Mouse (Mus musculus): ENCODE results near the gene Lin9. TPM values are rescaled to one million over a fixed set of nuclear protein-coding genes. Genes with fewer than 3 reads are reported as not detected.

Gene Lin9
- 33.6 TPM for polyA plus RNA-seq (2014; fragmentation: Illumina TruSeq; extraction: RNeasy Lipid Tissue Mini Kit (QIAGEN cat#74804))

GRCm38 (mm10) chr1:180641137-180641517 is at the start of gene Lin9:
Gene Lin9 (plus strand): TSS chr1:180641150.

GRCm38 (mm10) chr1:180696626-180697352 is 55.8 kb downstream of the Lin9 start, which contains the start of gene Mixl1:
Gene Mixl1 (minus strand): TSS chr1:180697034.

GRCm38 (mm10) chr1:180725704-180726179 is 84.8 kb downstream of the Lin9 start, which contains the start of gene Acbd3:
Gene Acbd3 (plus strand): TSS chr1:180726043.

Other genes starting within 250 kb of the Lin9 start
- 1.6 TPM for gene Stum, start 157.6 kb upstream of the Lin9 start, polyA plus RNA-seq (2014; fragmentation: Illumina TruSeq; extraction: RNeasy Lipid Tissue Mini Kit (QIAGEN cat#74804))
- 37.9 TPM for gene Parp1, start 72.2 kb upstream of the Lin9 start, polyA plus RNA-seq (2014; fragmentation: Illumina TruSeq; extraction: RNeasy Lipid Tissue Mini Kit (QIAGEN cat#74804))
- not detected for gene Mixl1, start 55.9 kb downstream of the Lin9 start, polyA plus RNA-seq (2014; fragmentation: Illumina TruSeq; extraction: RNeasy Lipid Tissue Mini Kit (QIAGEN cat#74804))
- 86.2 TPM for gene Acbd3, start 84.9 kb downstream of the Lin9 start, polyA plus RNA-seq (2014; fragmentation: Illumina TruSeq; extraction: RNeasy Lipid Tissue Mini Kit (QIAGEN cat#74804))
- gene H3f3a, start 172.8 kb downstream of the Lin9 start, polyA plus RNA-seq (2014; fragmentation: Illumina TruSeq; extraction: RNeasy Lipid Tissue Mini Kit (QIAGEN cat#74804)) = 2,896 TPM
- gene Sde2, start 210.0 kb downstream of the Lin9 start, polyA plus RNA-seq (2014; fragmentation: Illumina TruSeq; extraction: RNeasy Lipid Tissue Mini Kit (QIAGEN cat#74804)) = 39.5 TPM

All from ovary, adult 10 weeks (tissue).